Mouse (Mus musculus) myocyte (in vitro differentiated cells): Measurements from ENCODE around the gene Tyrobp.

Experiments
- CEBPB ChIP-seq: IDR thresholded peaks from 2 replicates; pipeline ENCODE4 v1.6.1; 2011; ENCODE audit warnings: mild to moderate bottlenecking, moderate library complexity; ENCODE audit not compliant: poor library complexity, insufficient read depth, severe bottlenecking
- E2F4 ChIP-seq: IDR thresholded peaks from one replicate; pipeline ENCODE4 v1.6.1; 2011; ENCODE audit warnings: mild to moderate bottlenecking, control low read depth, moderate library complexity; ENCODE audit not compliant: insufficient read depth
- MAX ChIP-seq: IDR thresholded peaks from one replicate; pipeline ENCODE4 v1.6.1; 2011; ENCODE audit warnings: low read depth, mild to moderate bottlenecking, control low read depth
- MYOD1 ChIP-seq, 3 experiments: IDR thresholded peaks; one replicate each; pipeline ENCODE4 v1.6.1; 2011; ENCODE audit warnings: control low read depth in 2 of 3, low read depth in 2 of 3, mild to moderate bottlenecking in 2 of 3, moderate library complexity in 1 of 3; ENCODE audit not compliant: insufficient read length in 2 of 3, control insufficient read depth in 1 of 3
- MYOG ChIP-seq, 3 experiments: IDR thresholded peaks; one replicate each; pipeline ENCODE4 v1.6.1; 2011; ENCODE audit warnings: control low read depth in 2 of 3, low read depth in 2 of 3, mild to moderate bottlenecking in 2 of 3; ENCODE audit not compliant: insufficient read length in 2 of 3, control insufficient read depth in 1 of 3, insufficient read depth in 1 of 3
- POLR2A ChIP-seq: IDR thresholded peaks from one replicate; pipeline ENCODE4 v1.6.1; 2011; ENCODE audit warnings: low read depth, mild to moderate bottlenecking, control low read depth, moderate library complexity; ENCODE audit not compliant: insufficient read length
- POLR2AphosphoS2 ChIP-seq: IDR thresholded peaks from one replicate; pipeline ENCODE4 v1.6.1; 2011; ENCODE audit warnings: low read depth, control low read depth; ENCODE audit not compliant: insufficient read length
- REST ChIP-seq: IDR thresholded peaks from one replicate; pipeline ENCODE4 v1.6.1; 2011; ENCODE audit warnings: mild to moderate bottlenecking, control low read depth, moderate library complexity; ENCODE audit not compliant: insufficient read depth, insufficient read length
- TCF12 ChIP-seq: IDR thresholded peaks from one replicate; pipeline ENCODE4 v1.6.1; 2011; ENCODE audit warnings: mild to moderate bottlenecking, control low read depth; ENCODE audit not compliant: poor library complexity, insufficient read depth, severe bottlenecking
- TCF3 ChIP-seq: IDR thresholded peaks from one replicate; pipeline ENCODE4 v1.6.1; 2011; ENCODE audit warnings: low read depth, control low read depth; ENCODE audit not compliant: insufficient read length
- USF1 ChIP-seq: IDR thresholded peaks from one replicate; pipeline ENCODE4 v1.6.1; 2011; ENCODE audit warnings: low read depth, mild to moderate bottlenecking, control low read depth, moderate library complexity

DNA sequence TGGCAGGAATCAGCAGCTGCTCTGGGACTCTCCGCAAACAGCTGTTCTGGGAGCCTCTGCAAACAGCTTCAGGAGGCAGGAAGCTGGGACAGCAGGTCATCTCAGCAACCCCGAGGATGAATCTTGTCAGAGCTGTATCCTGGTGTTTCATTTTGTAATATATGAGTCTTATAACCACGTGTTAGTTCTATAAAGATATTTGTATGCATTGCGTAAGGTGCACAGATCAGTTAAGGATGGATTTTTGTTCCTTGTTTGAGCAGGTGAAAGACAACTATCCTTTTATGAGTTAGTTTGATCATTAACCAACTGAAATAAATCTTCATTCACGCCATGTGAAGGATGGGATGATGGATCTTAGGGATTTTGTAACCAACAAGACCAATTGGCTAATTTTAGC lies 33.5 kb upstream of the Tyrobp start:
- TF ChIP-seq USF1, result no peak
- peak in 2 of 3 experiments; percentile 12 to 39 for TF ChIP-seq MYOG (IDR thresholded peaks at IDR 0.05; ENCODE audit: control insufficient read depth in 1 of 3, insufficient read depth in 1 of 3, insufficient read length in 2 of 3, low read depth in 2 of 3)
- TF ChIP-seq POLR2AphosphoS2, result no peak
- TF ChIP-seq POLR2A, result no peak
- TF ChIP-seq E2F4, result no peak
- no peak for TF ChIP-seq CEBPB
- TF ChIP-seq REST, result no peak
- no peak for TF ChIP-seq MYOD1 (IDR thresholded peaks at IDR 0.05; ENCODE audit: control insufficient read depth in 1 of 3, insufficient read length in 2 of 3, low read depth in 2 of 3)
- no peak for TF ChIP-seq TCF12
- TF ChIP-seq MAX, result no peak
- TF ChIP-seq TCF3, result no peak
